Mouse (Mus musculus) kidney, adult 2 months (tissue): ENCODE measurements at regions not wholly inside any gene's neighbourhood (a gene's known extent, or its start where the extent isn't known, plus 50 kb on each side); places are given as distances from the start of the nearest gene placed in this dataset.

ENCODE experiments used
- CTCF ChIP-seq: fragments of 200-500 bp; conservative IDR thresholded peaks from 2 replicates; pipeline ENCODE4 v1.5.1; 2011; ENCODE audit warnings: low read depth, mild to moderate bottlenecking, control low read depth, low read length, moderate library complexity, mixed read lengths; ENCODE audit not compliant: insufficient read depth, insufficient read length
- POLR2A ChIP-seq: fragments of 200-500 bp; IDR thresholded peaks from one replicate; pipeline ENCODE4 v1.6.1; 2011; ENCODE audit warnings: low read depth, low read length, control low read depth

DNA sequence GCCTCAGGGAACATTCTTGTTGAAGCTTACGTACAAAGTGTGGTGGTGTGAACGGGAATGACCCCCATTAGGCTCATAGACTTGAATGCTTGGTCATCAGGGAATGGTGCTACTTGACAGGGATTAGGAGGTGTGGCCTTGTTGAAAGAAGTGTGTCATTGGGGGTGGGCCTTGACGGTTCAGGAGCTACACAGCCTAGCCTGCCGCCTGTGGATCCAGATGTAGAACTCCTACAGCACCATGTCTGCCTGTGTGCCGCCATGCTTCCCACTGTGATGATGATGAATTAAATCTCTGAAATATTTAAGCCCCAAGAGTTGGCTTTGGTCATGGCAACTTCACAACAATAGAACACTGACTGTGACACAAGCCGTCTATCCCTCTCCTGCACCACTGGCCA is 163.6 kb downstream of the Ankrd50 start:
- TF ChIP-seq CTCF (no peak), POLR2A (no peak)
